Comparison of ENCODE assay signal across 23 mouse cellular contexts in genomic region chr14:25361129-25361528, GRCm38 (mm10).
A peak's percentile ranks its signal among the peaks of the same experiment; 100 is the strongest.
DNase-seq lines count a peak whose midpoint lies in the region; ATAC-seq and TF ChIP-seq lines count a peak whose summit lies in the region.
"Had no signal": no experiment of that assay in that cellular context is flagged by ENCODE, and none has a peak within 500 bp of the region (broad histone marks: within the 10 kb centered on the region; RNA-seq: fewer than 3 reads in every experiment).

No protein-coding gene starts in this region.

- H3K36me3 ChIP-seq in limb, embryonic 15.5 days, result no peaks in the 10 kb centered on the region
- no peaks in the 10 kb centered on the region for H3K36me3 ChIP-seq in limb, embryonic 10.5 days
- H3K36me3 ChIP-seq: forebrain, embryonic 12.5 days; forebrain, embryonic 15.5 days had no signal

- 66% methylated on average over 3 of the region's 3 CpGs for WGBS in limb, embryonic 15.5 days
- 91% methylated on average over 3 of the region's 3 CpGs for WGBS in limb, embryonic 10.5 days

- ATAC-seq in limb, embryonic 15.5 days (ENCODE audit: insufficient number of reproducible peaks, low FRiP score, low TSS enrichment, low read depth), result no peak
- ATAC-seq: activated CD4-positive, CD25-positive, alpha-beta regulatory T cell, adult 4 months; CD4-positive, CD25-positive, alpha-beta regulatory T cell, adult 4 months; forebrain, embryonic 15.5 days; hindbrain, postnatal 0 days; inflammation-experienced regulatory T-cells, adult 6 months; intestine, postnatal 0 days had no signal

- no peak for DNase-seq in limb, embryonic 10.5 days (ENCODE audit: low spot score)
- peak; percentile 49 for DNase-seq in NIH3T3 (ENCODE audit: low read depth)
- peak; percentile 22 for DNase-seq in brain, embryonic 14.5 days (ENCODE audit: low read depth)
- DNase-seq in gonadal fat pad, adult 2 months (ENCODE audit: low read depth), result peak; percentile 51
- DNase-seq in lung, postnatal 10 days, result no peak
- DNase-seq: adrenal gland, adult 8-10 months; adrenal gland, postnatal 25 days; cerebellum, adult 18-20 months; cerebellum, adult 9-11 months; cerebellum, postnatal 25 days; gastrocnemius, postnatal 10 days; gastrocnemius, postnatal 36 days had no signal

- no peak overlapping the region for H3K4me3 ChIP-seq in limb, embryonic 15.5 days
- H3K4me3 ChIP-seq in limb, embryonic 10.5 days, result no peak overlapping the region
- H3K4me3 ChIP-seq: erythroblast, embryonic 14.5 days; forebrain, embryonic 12.5 days; forebrain, embryonic 15.5 days had no signal

- H3K4me1 ChIP-seq in limb, embryonic 15.5 days, result peaks cover 38% of the 10 kb centered on the region
- H3K4me1 ChIP-seq in limb, embryonic 10.5 days, result peaks cover 8% of the 10 kb centered on the region; the same call in 1 of the 2 replicates

- TF ChIP-seq CTCF in brain, embryonic 14.5 days (IDR thresholded peaks at IDR 0.05; ENCODE audit: borderline replicate concordance, extremely low read depth, insufficient read depth, insufficient read length), result no peak

- H3K27me3 ChIP-seq in limb, embryonic 15.5 days, result no peaks in the 10 kb centered on the region
- H3K27me3 ChIP-seq in limb, embryonic 10.5 days (ENCODE audit: low read depth, poor library complexity, severe bottlenecking), result no peaks in the 10 kb centered on the region
- H3K27me3 ChIP-seq: forebrain, embryonic 15.5 days had no signal

- H3K4me2 ChIP-seq in limb, embryonic 15.5 days, result no peak overlapping the region
- H3K4me2 ChIP-seq: forebrain, embryonic 12.5 days; forebrain, embryonic 15.5 days; heart, embryonic 11.5 days; hindbrain, embryonic 14.5 days had no signal

- H3K9me3 ChIP-seq in limb, embryonic 15.5 days, result no peaks in the 10 kb centered on the region
- H3K9me3 ChIP-seq in limb, embryonic 10.5 days (replicated peaks), result no peaks in the 10 kb centered on the region
- H3K9me3 ChIP-seq: forebrain, embryonic 12.5 days; forebrain, embryonic 15.5 days had no signal

- H3K27ac ChIP-seq in limb, embryonic 15.5 days, result peak overlapping the region; percentile 83; the same call in 1 of the 2 replicates
- H3K27ac ChIP-seq in limb, embryonic 10.5 days, result no peak overlapping the region
- H3K27ac ChIP-seq: forebrain, embryonic 12.5 days; forebrain, embryonic 15.5 days; hindbrain, embryonic 14.5 days; hindbrain, postnatal 0 days had no signal

- no peak overlapping the region for H3K9ac ChIP-seq in limb, embryonic 15.5 days
- H3K9ac ChIP-seq: forebrain, embryonic 12.5 days; forebrain, embryonic 15.5 days; hindbrain, embryonic 14.5 days had no signal

- TF ChIP-seq POLR2A in brain, embryonic 14.5 days (IDR thresholded peaks at IDR 0.05; ENCODE audit: borderline replicate concordance, extremely low read depth, insufficient read depth, insufficient read length, poor library complexity, severe bottlenecking), result no peak

Comparison
In these comparisons a context has a peak if more than half of its experiments do, and no peak if none do; other contexts are left out.
1. DNase-seq: peak in NIH3T3 (single experiment), brain, embryonic 14.5 days (single experiment) and gonadal fat pad, adult 2 months (single experiment); none in limb, embryonic 10.5 days (single experiment) and lung, postnatal 10 days (single experiment).